Mouse (Mus musculus): ENCODE data around the gene Etnppl. TPM values are rescaled to one million over a fixed set of nuclear protein-coding genes. Genes with fewer than 3 reads are reported as not detected.

Gene Etnppl
- total RNA-seq, 2 experiments from 2014 or later, result 0.36 TPM; not detected in 1

DNA sequence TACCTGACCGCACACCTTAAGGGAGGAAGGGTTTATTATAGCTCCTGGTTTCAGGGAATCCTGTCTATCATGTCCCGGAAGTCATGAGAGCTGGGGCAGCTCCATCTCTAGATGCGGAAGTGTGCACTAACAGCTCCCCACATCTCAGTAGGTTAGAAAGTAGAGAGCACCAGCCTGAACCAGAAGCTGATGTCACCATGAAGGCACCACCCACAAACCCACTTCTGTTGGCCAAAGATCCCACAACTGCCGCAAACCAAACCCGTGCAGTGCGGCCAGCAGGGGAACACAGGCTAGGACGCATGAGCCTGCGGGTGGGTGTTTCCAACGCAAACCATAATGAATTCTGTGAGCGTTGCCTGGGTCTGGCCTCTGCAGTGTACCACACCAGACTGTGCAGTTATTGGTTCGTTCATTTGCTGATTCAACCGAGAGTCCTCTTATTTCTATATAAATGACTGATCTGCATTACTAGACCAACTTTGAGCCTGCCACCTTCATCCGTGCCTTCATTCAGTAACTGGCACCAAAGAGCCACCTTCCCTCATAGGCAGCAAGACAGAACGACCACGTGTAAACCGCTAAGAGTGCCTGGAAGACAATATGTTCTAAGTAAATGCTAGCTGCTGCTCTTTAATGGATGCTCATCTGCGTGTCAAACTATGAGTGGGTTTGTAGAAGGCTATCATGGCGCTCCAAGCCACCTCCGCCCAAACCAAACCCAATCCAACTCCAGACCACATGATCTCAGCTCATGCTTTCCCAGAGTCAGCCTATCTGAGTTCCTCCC lies 60.6 kb downstream of the Etnppl start:
- no peak for DNase-seq

DNA sequence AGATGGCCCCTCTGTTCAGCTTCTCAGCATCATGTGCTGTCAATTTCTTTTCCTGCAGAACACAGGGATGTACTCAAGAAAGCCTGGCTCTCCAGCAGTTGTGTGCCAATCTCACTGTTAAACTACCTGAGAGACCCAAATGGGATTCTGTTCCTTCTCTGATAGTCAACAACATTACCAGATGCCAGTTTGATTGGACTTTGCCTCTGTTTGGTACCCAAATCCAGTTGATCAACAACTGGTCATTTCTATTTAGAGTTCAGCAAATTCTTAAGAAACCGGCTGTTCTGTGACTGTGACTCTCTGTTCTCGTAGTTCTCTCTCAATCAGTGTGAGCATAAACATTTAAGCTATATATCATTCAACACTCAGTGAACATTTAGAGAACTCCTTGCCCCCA lies 64.0 kb downstream of the Etnppl start:
- no peak for DNase-seq

DNA sequence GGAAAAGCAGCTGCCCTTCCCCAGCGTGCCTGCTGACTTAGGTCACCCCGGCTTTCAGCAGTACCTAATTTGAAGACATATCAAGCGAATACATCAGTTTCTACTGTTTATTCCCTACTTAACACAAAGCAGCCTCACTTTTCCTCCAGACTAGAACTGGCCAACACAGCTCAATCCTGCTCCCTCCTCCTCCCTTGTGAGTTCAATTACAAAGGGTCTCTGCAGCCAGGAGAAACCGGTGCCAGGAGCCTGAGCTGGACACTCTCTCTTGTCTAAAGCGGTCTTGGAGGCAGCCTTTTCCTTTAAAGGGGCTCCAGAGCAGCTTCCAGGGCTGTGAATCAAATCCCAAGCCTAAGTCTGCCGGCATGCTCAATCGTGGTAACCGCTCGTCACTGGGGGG lies 64.9 kb downstream of the Etnppl start:
- no peak for DNase-seq

DNA sequence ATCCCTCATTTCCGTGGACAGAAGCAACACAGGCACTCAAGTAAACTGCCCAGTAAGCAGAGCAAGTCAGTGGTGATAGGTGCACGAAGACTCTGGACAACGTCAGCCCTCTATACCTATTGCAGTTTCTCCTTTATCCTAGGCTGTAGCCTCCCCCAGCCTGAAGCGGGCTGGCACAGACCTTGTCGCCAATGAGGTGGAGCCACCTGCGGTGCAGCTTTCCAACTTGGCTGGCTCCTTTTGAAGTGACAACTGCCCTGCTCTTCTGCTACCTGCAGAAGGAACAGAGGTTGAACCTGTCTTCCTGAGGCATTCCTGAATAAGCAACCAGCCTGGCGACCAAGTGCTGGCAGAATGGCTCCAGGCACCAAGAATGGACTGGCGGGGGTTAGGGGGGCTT lies 66.6 kb downstream of the Etnppl start:
- no peak for DNase-seq

DNA sequence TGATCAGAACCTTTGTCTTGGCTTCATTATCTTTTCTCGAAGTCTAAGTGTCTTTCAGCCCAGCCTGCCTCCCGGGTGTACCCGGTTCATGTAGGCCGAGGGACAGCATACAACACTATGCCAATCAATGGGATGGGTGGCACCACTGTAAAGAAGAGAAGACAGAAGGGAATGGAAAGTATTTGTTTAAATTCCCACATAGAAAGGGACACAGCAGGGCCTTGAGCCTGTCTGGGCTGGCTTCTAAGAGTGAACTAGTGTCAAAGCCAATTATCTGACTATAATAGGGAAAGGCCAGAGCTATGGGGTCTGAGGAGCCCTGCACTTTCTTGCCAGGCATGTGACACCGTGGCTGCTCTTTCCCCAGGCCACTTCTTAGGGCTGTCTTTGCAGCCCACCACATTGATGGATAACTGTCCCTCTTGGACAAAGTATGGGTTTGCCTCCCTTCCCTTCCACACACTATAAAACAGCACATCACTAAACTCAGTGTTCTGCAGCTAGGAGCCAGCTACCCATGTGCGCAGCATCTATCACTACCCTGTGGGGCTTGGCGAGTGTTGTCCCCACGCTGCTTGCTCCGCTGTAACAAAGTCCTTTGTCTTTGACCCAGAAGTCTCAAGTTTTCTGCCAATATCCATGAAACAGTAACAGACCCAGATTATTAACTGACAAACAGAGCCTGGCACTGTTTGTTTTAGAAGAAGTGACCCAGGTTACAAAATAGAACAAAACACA lies 67.2 kb downstream of the Etnppl start:
- no peak for DNase-seq

DNA sequence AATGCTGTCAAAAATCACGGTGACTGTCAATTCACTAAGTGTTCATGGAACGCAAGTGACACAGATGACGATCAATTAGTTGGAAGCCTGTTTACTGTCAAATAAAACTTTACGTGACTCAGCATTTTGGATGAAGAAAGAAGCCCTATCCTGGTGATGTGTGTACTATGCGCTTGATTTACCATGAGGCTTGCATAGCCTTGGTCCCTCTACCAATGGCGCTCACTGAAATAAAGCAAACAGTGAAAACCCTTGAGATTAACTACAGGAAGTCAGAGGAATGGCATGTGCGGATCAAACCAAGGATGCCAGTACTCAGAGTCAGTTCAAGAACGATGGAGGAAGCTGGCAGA lies 67.7 kb downstream of the Etnppl start:
- DNase-seq, result no peak

DNA sequence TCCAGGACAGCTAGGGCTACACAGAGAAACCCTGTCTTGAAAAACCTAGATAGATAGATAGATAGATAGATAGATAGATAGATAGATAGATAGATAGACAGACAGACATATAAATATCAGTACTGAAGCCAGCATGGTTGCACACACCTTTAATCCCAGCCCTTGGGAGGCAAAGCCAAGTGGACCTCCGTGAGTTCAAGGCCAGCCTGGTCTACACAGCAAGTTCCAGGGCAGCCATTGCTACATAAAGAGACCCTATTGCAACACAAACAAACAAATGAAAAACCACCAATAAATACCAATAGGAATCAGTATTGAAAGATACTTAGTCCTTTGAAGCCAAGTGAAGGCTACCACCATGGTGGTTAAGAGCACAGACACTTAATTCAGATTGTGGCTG lies 69.8 kb downstream of the Etnppl start:
- DNase-seq, result no peak

Other genes starting within 250 kb of the Etnppl start
- 100 to 1,000 TPM; 111 to 122 TPM for gene Ostc, start 92.0 kb downstream of the Etnppl start, total RNA-seq (2021)
- gene Rpl34, start 113.0 kb downstream of the Etnppl start, total RNA-seq (2021), result 100 to 1,000 TPM; 740 to 770 TPM

All from adrenal gland, postnatal 36 days (tissue).